22 mouse cellular contexts compared by ENCODE assay signal in genomic region chr7:80868686-80869085, GRCm38 (mm10). TPM values are rescaled to one million over a fixed set of nuclear protein-coding genes. Genes with fewer than 3 reads are reported as not detected.
DNase-seq lines count a peak whose midpoint lies in the region; ATAC-seq and TF ChIP-seq lines count a peak whose summit lies in the region.
"Had no signal": no experiment of that assay in that cellular context is flagged by ENCODE, and none has a peak within 500 bp of the region (broad histone marks: within the 10 kb centered on the region; RNA-seq: fewer than 3 reads in every experiment).

No protein-coding gene starts in this region.

- peaks cover 7% of the 10 kb centered on the region for H3K36me3 ChIP-seq in liver, adult 2 months (ENCODE audit: control insufficient read depth, insufficient read depth, low read length)
- H3K36me3 ChIP-seq in liver, embryonic 12.5 days: peaks cover 39% of the 10 kb centered on the region

- TF ChIP-seq CTCF in liver, adult 2 months (IDR thresholded peaks at IDR 0.05; ENCODE audit: low read depth, low read length): no peak

- 84% methylated on average over 2 of the region's 2 CpGs for WGBS in liver, adult 2 months
- 73% methylated on average over 2 of the region's 2 CpGs for WGBS in liver, embryonic 12.5 days (ENCODE audit: insufficient replicate concordance)

- no peak overlapping the region for H3K9ac ChIP-seq in liver, adult 2 months (ENCODE audit: low read depth, low read length)
- no peak overlapping the region for H3K9ac ChIP-seq in liver, embryonic 12.5 days
- H3K9ac ChIP-seq: embryonic facial prominence, embryonic 13.5 days; embryonic facial prominence, embryonic 15.5 days; forebrain, embryonic 12.5 days had no signal

- no peak overlapping the region for H3K27ac ChIP-seq in liver, adult 2 months (replicated peaks; ENCODE audit: insufficient read depth, low read depth, low read length)
- no peak overlapping the region for H3K27ac ChIP-seq in liver, embryonic 12.5 days
- H3K27ac ChIP-seq: embryonic facial prominence, embryonic 13.5 days; embryonic facial prominence, embryonic 15.5 days; forebrain, embryonic 10.5 days; forebrain, embryonic 12.5 days had no signal

- no peak for TF ChIP-seq POLR2A in liver, adult 2 months (IDR thresholded peaks at IDR 0.05; ENCODE audit: extremely low read depth, insufficient read depth, low read length)

- DNase-seq in kidney, adult 9 months: peak; percentile 56
- DNase-seq in kidney, postnatal 25 days: no peak
- DNase-seq in liver, adult 2 months (ENCODE audit: extremely low read depth, low read depth, low spot score): peak; percentile 29
- DNase-seq: adrenal gland, adult 2 months; adrenal gland, postnatal 10 days; adrenal gland, postnatal 25 days; cerebellum, adult 11 months; cerebellum, adult 18-20 months; cerebellum, adult 8-10 months; cerebellum, adult 9-11 months; cerebellum, postnatal 14 days; cerebellum, postnatal 36 days; embryo, embryonic 11 days had no signal

- no peaks in the 10 kb centered on the region for H3K27me3 ChIP-seq in liver, adult 2 months (ENCODE audit: control insufficient read depth, insufficient read depth, low read length)
- H3K27me3 ChIP-seq in liver, embryonic 12.5 days (replicated peaks): no peaks in the 10 kb centered on the region
- H3K27me3 ChIP-seq: embryonic facial prominence, embryonic 13.5 days; embryonic facial prominence, embryonic 15.5 days had no signal

- H3K4me3 ChIP-seq in liver, adult 2 months (ENCODE audit: insufficient read depth, low read depth, low read length): no peak overlapping the region
- no peak overlapping the region for H3K4me3 ChIP-seq in liver, embryonic 12.5 days
- H3K4me3 ChIP-seq: embryonic facial prominence, embryonic 13.5 days; embryonic facial prominence, embryonic 15.5 days; erythroblast, embryonic 14.5 days; forebrain, embryonic 10.5 days; forebrain, embryonic 12.5 days had no signal

- H3K9me3 ChIP-seq in liver, embryonic 12.5 days (replicated peaks): no peaks in the 10 kb centered on the region
- H3K9me3 ChIP-seq: embryonic facial prominence, embryonic 13.5 days; embryonic facial prominence, embryonic 15.5 days; forebrain, embryonic 10.5 days; forebrain, embryonic 12.5 days had no signal

- ATAC-seq in liver, embryonic 12.5 days: no peak
- ATAC-seq: forebrain, embryonic 14.5 days; forebrain, embryonic 16.5 days had no signal

- H3K79me2 ChIP-seq in liver, adult 2 months (ENCODE audit: control insufficient read depth, insufficient read depth, low read length): no peaks in the 10 kb centered on the region; the same call in 1 of the 2 replicates

- H3K4me2 ChIP-seq in liver, embryonic 12.5 days: no peak overlapping the region
- H3K4me2 ChIP-seq: embryonic facial prominence, embryonic 13.5 days; embryonic facial prominence, embryonic 15.5 days; forebrain, embryonic 12.5 days had no signal

- peaks cover 16% of the 10 kb centered on the region for H3K4me1 ChIP-seq in liver, adult 2 months (ENCODE audit: control insufficient read depth, insufficient read depth, low read length)
- peaks cover 30% of the 10 kb centered on the region for H3K4me1 ChIP-seq in liver, embryonic 12.5 days
- H3K4me1 ChIP-seq: embryonic facial prominence, embryonic 15.5 days had no signal

RNA-seq across cellular contexts. Expression of gene Zscan2, which starts 8.0 kb away (rescaled TPM):
- 3.0 and 4.6 TPM in 2 replicates for total RNA-seq in liver, adult 2 months (2014; rRNA removed)
- polyA plus RNA-seq in liver, adult 2 months (2012; rRNA removed): 1.6 and 2.7 TPM in 2 replicates
- polyA plus RNA-seq in liver, embryonic 12.5 days (2016; fragmentation: Nextera tagmentation; extraction: Ambion mirVana): 0.23 and 0.58 TPM in 2 replicates

RNA-seq across cellular contexts. Expression of gene Wdr73, which starts 32.4 kb away (rescaled TPM):
- total RNA-seq in liver, adult 2 months (2014; rRNA removed): 10.2 and 11.7 TPM in 2 replicates
- polyA plus RNA-seq in liver, adult 2 months (2012; rRNA removed): 13.0 and 13.3 TPM in 2 replicates
- polyA plus RNA-seq in liver, embryonic 12.5 days (2016; fragmentation: Nextera tagmentation; extraction: Ambion mirVana): 29.1 and 30.3 TPM in 2 replicates

RNA-seq across cellular contexts. Expression of gene Nmb, which starts 36.2 kb away (rescaled TPM):
- total RNA-seq in liver, adult 2 months (2014; rRNA removed): 0.65 and 0.67 TPM in 2 replicates
- polyA plus RNA-seq in liver, adult 2 months (2012; rRNA removed): 1.7 TPM in 1 of 2 replicates, not detected in the other
- 1.6 and 2.4 TPM in 2 replicates for polyA plus RNA-seq in liver, embryonic 12.5 days (2016; fragmentation: Nextera tagmentation; extraction: Ambion mirVana)
- total RNA-seq: common myeloid progenitor, adult 5-6 weeks had no signal
- polyA plus RNA-seq: erythroblast, embryonic 14.5 days had no signal

RNA-seq across cellular contexts. Expression of gene Iqgap1, which starts 42.9 kb away (rescaled TPM):
- 7.8 and 9.2 TPM in 2 replicates for total RNA-seq in liver, adult 2 months (2014; rRNA removed)
- 2.6 and 2.8 TPM in 2 replicates for polyA plus RNA-seq in liver, adult 2 months (2012; rRNA removed)
- 19.4 and 19.9 TPM in 2 replicates for polyA plus RNA-seq in liver, embryonic 12.5 days (2016; fragmentation: Nextera tagmentation; extraction: Ambion mirVana)

Comparison
In these comparisons a context has a peak if more than half of its experiments do, and no peak if none do; other contexts are left out.
1. DNase-seq: peak in kidney, adult 9 months (single experiment) and liver, adult 2 months (single experiment); none in kidney, postnatal 25 days (0 of 2).